Mouse (Mus musculus): ENCODE results near the gene Mvp. TPM values are rescaled to one million over a fixed set of nuclear protein-coding genes. Genes with fewer than 3 reads are reported as not detected.

Gene Mvp
- polyA plus RNA-seq, 1 experiment from 2014 or later = 4.8 TPM

Small RNAs within 50 kb of the gene (microRNA-seq; reads per million reads assigned to microRNA genes)
- not detected for gene Gm44343

Other genes with a start within 250 kb of the Mvp start
- 1.5 TPM in 2 replicates for gene Gdpd3, start 248.3 kb downstream of the Mvp start, polyA plus RNA-seq (2015; fragmentation: Nextera tagmentation; extraction: Ambion mirVana)
- 191 and 203 TPM in 2 replicates for gene Ypel3, start 237.7 kb downstream of the Mvp start, polyA plus RNA-seq (2015; fragmentation: Nextera tagmentation; extraction: Ambion mirVana)
- 0.62 and 0.75 TPM in 2 replicates for gene Tbx6, start 233.1 kb downstream of the Mvp start, polyA plus RNA-seq (2015; fragmentation: Nextera tagmentation; extraction: Ambion mirVana)
- 174 and 176 TPM in 2 replicates for gene Ppp4c, start 222.1 kb downstream of the Mvp start, polyA plus RNA-seq (2015; fragmentation: Nextera tagmentation; extraction: Ambion mirVana)
- 49.9 and 60.8 TPM in 2 replicates for gene Fam57b, start 217.0 kb downstream of the Mvp start, polyA plus RNA-seq (2015; fragmentation: Nextera tagmentation; extraction: Ambion mirVana)
- gene 4930451I11Rik, start 183.0 kb downstream of the Mvp start, polyA plus RNA-seq (2015; fragmentation: Nextera tagmentation; extraction: Ambion mirVana) = 0.43 TPM in 1 of 2 replicates, not detected in the other
- 28.2 and 28.8 TPM in 2 replicates for gene Doc2a, start 167.2 kb downstream of the Mvp start, polyA plus RNA-seq (2015; fragmentation: Nextera tagmentation; extraction: Ambion mirVana)
- 22.6 and 24.0 TPM in 2 replicates for gene Hirip3, start 152.6 kb downstream of the Mvp start, polyA plus RNA-seq (2015; fragmentation: Nextera tagmentation; extraction: Ambion mirVana)
- 91.5 and 94.6 TPM in 2 replicates for gene Ino80e, start 152.2 kb downstream of the Mvp start, polyA plus RNA-seq (2015; fragmentation: Nextera tagmentation; extraction: Ambion mirVana)
- 56.2 and 58.1 TPM in 2 replicates for gene Taok2, start 129.9 kb downstream of the Mvp start, polyA plus RNA-seq (2015; fragmentation: Nextera tagmentation; extraction: Ambion mirVana)
- 28.6 and 30.4 TPM in 2 replicates for gene Tmem219, start 91.7 kb downstream of the Mvp start, polyA plus RNA-seq (2015; fragmentation: Nextera tagmentation; extraction: Ambion mirVana)
- 118 and 130 TPM in 2 replicates for gene Kctd13, start 85.7 kb downstream of the Mvp start, polyA plus RNA-seq (2015; fragmentation: Nextera tagmentation; extraction: Ambion mirVana)
- 9.8 and 10.1 TPM in 2 replicates for gene Asphd1, start 65.0 kb downstream of the Mvp start, polyA plus RNA-seq (2015; fragmentation: Nextera tagmentation; extraction: Ambion mirVana)
- gene Sez6l2, start 64.1 kb downstream of the Mvp start, polyA plus RNA-seq (2015; fragmentation: Nextera tagmentation; extraction: Ambion mirVana) = 49.3 and 55.9 TPM in 2 replicates
- 131 and 140 TPM in 2 replicates for gene Cdipt, start 38.7 kb downstream of the Mvp start, polyA plus RNA-seq (2015; fragmentation: Nextera tagmentation; extraction: Ambion mirVana)
- gene Cdiptos, start 38.5 kb downstream of the Mvp start, polyA plus RNA-seq (2015; fragmentation: Nextera tagmentation; extraction: Ambion mirVana) = 0.67 and 1.4 TPM in 2 replicates
- 0.28 TPM in 1 of 2 replicates, not detected in the other for gene Pagr1b, start 1.9 kb upstream of the Mvp start, polyA plus RNA-seq (2015; fragmentation: Nextera tagmentation; extraction: Ambion mirVana)
- gene Pagr1a, start 2.7 kb upstream of the Mvp start, polyA plus RNA-seq (2015; fragmentation: Nextera tagmentation; extraction: Ambion mirVana) = 28.1 and 46.9 TPM in 2 replicates
- gene Gm42742, start 6.5 kb upstream of the Mvp start, polyA plus RNA-seq (2015; fragmentation: Nextera tagmentation; extraction: Ambion mirVana) = 63.3 and 77.5 TPM in 2 replicates
- 54.2 and 62.4 TPM in 2 replicates for gene Prrt2, start 6.6 kb upstream of the Mvp start, polyA plus RNA-seq (2015; fragmentation: Nextera tagmentation; extraction: Ambion mirVana)
- gene Maz, start 12.4 kb upstream of the Mvp start, polyA plus RNA-seq (2015; fragmentation: Nextera tagmentation; extraction: Ambion mirVana) = 84.0 and 87.3 TPM in 2 replicates
- gene Kif22, start 27.9 kb upstream of the Mvp start, polyA plus RNA-seq (2015; fragmentation: Nextera tagmentation; extraction: Ambion mirVana) = 26.1 and 31.7 TPM in 2 replicates
- gene Zg16, start 72.7 kb upstream of the Mvp start, polyA plus RNA-seq (2015; fragmentation: Nextera tagmentation; extraction: Ambion mirVana) = not detected in 2 replicates
- 2.0 and 3.3 TPM in 2 replicates for gene AI467606, start 76.7 kb upstream of the Mvp start, polyA plus RNA-seq (2015; fragmentation: Nextera tagmentation; extraction: Ambion mirVana)
- gene Qprt, start 107.6 kb upstream of the Mvp start, polyA plus RNA-seq (2015; fragmentation: Nextera tagmentation; extraction: Ambion mirVana) = 0.70 and 1.1 TPM in 2 replicates
- 0.05 and 0.06 TPM in 2 replicates for gene Spn, start 123.2 kb upstream of the Mvp start, polyA plus RNA-seq (2015; fragmentation: Nextera tagmentation; extraction: Ambion mirVana)
- 72.1 and 72.3 TPM in 2 replicates for gene Cd2bp2, start 181.4 kb upstream of the Mvp start, polyA plus RNA-seq (2015; fragmentation: Nextera tagmentation; extraction: Ambion mirVana)
- gene Tbc1d10b, start 193.8 kb upstream of the Mvp start, polyA plus RNA-seq (2015; fragmentation: Nextera tagmentation; extraction: Ambion mirVana) = 37.2 and 38.8 TPM in 2 replicates
- 4.9 and 5.0 TPM in 2 replicates for gene Mylpf, start 194.3 kb upstream of the Mvp start, polyA plus RNA-seq (2015; fragmentation: Nextera tagmentation; extraction: Ambion mirVana)
- gene Zfp553, start 218.4 kb upstream of the Mvp start, polyA plus RNA-seq (2015; fragmentation: Nextera tagmentation; extraction: Ambion mirVana) = 51.9 and 56.2 TPM in 2 replicates
- 18.4 and 19.3 TPM in 2 replicates for gene Sept1, start 218.5 kb upstream of the Mvp start, polyA plus RNA-seq (2015; fragmentation: Nextera tagmentation; extraction: Ambion mirVana)
- 72.0 and 80.9 TPM in 2 replicates for gene Zfp771, start 229.7 kb upstream of the Mvp start, polyA plus RNA-seq (2015; fragmentation: Nextera tagmentation; extraction: Ambion mirVana)
- 122 TPM in 2 replicates for gene Dctpp1, start 246.1 kb upstream of the Mvp start, polyA plus RNA-seq (2015; fragmentation: Nextera tagmentation; extraction: Ambion mirVana)

Measured in hindbrain, embryonic 15.5 days (tissue).